Mouse (Mus musculus) heart, adult 2 months (tissue): ENCODE data around the gene Nrxn2.

ENCODE experiments used
- CTCF ChIP-seq: fragments of 200-600 bp; IDR thresholded peaks from 2 replicates; pipeline ENCODE4 v1.8.1; 2022; ENCODE audit warnings: antibody characterized with exemption, mild to moderate bottlenecking, moderate library complexity
- EP300 ChIP-seq: fragments of 200-500 bp; IDR thresholded peaks from 2 replicates; pipeline ENCODE4 v1.6.1; 2011; ENCODE audit warnings: low read depth, low read length, control low read depth; ENCODE audit not compliant: insufficient read depth
- POLR2A ChIP-seq: fragments of 200-500 bp; IDR thresholded peaks from 2 replicates; pipeline ENCODE4 v1.6.1; 2011; ENCODE audit warnings: mild to moderate bottlenecking, low read depth, low read length, control low read depth; ENCODE audit not compliant: insufficient read depth

- TF ChIP-seq CTCF (no peak), EP300 (no peak), POLR2A (no peak)
Measured at GRCm38 (mm10) chr19:6397582-6398249, 20.8 kb upstream of the Nrxn2 start.
